Mouse (Mus musculus) liver, postnatal 0 days (tissue): ENCODE measurements around the gene Hnrnpul2.

Experiments used
- CTCF ChIP-seq: sonication (generic); IDR thresholded peaks from 2 replicates; pipeline ENCODE4 v1.5.1; 2016; ENCODE audit warnings: antibody characterized with exemption, low read depth
- EP300 ChIP-seq: IDR thresholded peaks from 2 replicates; pipeline ENCODE4 v1.6.1; 2016; ENCODE audit warnings: antibody characterized with exemption, low read depth, mild to moderate bottlenecking

DNA sequence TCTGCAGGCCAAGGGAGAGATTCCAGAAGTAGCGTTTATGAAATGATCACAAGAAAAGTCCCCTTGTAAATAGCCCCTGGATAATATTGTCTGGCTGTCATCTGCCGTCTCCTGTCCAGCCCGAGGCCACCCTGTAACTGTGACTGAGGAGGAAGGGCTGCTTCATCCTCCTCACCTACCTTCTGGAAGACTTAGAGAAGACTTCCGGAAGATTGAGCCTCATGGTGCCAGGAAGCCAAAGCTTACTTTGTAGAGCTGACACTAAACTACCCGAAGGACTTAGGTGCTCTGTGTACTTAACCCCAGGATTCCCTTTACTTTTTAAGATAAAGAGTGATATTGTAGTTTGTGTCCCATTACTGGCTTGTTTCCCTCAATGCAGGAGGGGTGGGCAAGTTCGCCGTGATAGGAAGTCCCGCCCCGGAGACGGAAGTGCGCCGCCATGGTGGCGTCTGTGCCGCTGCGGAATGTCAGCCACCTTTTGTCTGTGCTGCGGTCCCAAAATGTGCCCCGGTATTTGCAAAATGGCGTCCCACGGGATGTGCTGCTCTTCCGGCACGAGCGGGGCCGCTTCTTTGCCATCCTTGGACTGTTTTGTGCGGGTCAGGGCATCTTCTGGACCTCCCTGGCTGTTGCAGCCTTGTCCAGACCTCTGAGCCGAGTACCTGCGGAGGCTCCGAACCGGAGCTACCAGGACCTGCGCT is 49.1 kb upstream of the Hnrnpul2 start, which contains the start of gene Tmem223:
- TF ChIP-seq CTCF = peak; percentile 32; the same call in 1 of the 2 replicates
- TF ChIP-seq EP300 = no peak
